Mouse (Mus musculus): ENCODE measurements around the gene Etnk2.
"Not testable (repeated sequence)": the region's sequence is repeated elsewhere in the genome, so short reads cannot be mapped to it uniquely, and the experiment has no call there.

Etnk2 gene

GRCm38 (mm10) chr1:133363276-133364021 is at the start of gene Etnk2:
Etnk2 (plus strand) TSS chr1:133363572.
- in situ Hi-C loops (cut with MseI, MboI) = no loop called here

GRCm38 (mm10) chr1:133314364-133314763 is 49.0 kb upstream of the Etnk2 start:
- in situ Hi-C loops (cut with MseI, MboI) = no loop called here

- in situ Hi-C loops (cut with MseI, MboI) = loop anchor here (5.0 kb wide), 2 partner anchors 37 to 42 kb away; partner anchors contain the start of gene Ren1 (in 1 of the 2)
Observed at GRCm38 (mm10) chr1:133315775-133316174, 47.6 kb upstream of the Etnk2 start.

- in situ Hi-C loops (cut with MseI, MboI) = loop anchor here (5.0 kb wide), 2 partner anchors 36 to 41 kb away; partner anchors contain the start of gene Ren1 (in 1 of the 2)
Observed at GRCm38 (mm10) chr1:133316577-133316976, 46.8 kb upstream of the Etnk2 start.

- in situ Hi-C loops (cut with MseI, MboI) = loop anchor here (5.0 kb wide), 2 partner anchors 35 to 40 kb away; partner anchors contain the start of gene Ren1 (in 1 of the 2)
Observed at GRCm38 (mm10) chr1:133317149-133317548, 46.2 kb upstream of the Etnk2 start.

GRCm38 (mm10) chr1:133321267-133321925 is 42.0 kb upstream of the Etnk2 start, which contains the start of gene Kiss1:
Kiss1 (plus strand) TSS chr1:133321875.
- in situ Hi-C loops (cut with MseI, MboI) = no loop called here

GRCm38 (mm10) chr1:133323333-133323732 is 40.0 kb upstream of the Etnk2 start:
- in situ Hi-C loops (cut with MseI, MboI) = no loop called here

GRCm38 (mm10) chr1:133325951-133326350 is 37.4 kb upstream of the Etnk2 start:
- in situ Hi-C loops (cut with MseI, MboI) = no loop called here

- in situ Hi-C loops (cut with MseI, MboI) = no loop called here
Observed at GRCm38 (mm10) chr1:133327094-133327493, 36.3 kb upstream of the Etnk2 start.

GRCm38 (mm10) chr1:133328299-133328795 is 35.0 kb upstream of the Etnk2 start:
- in situ Hi-C loops (cut with MseI, MboI) = no loop called here

GRCm38 (mm10) chr1:133328896-133329637 is 34.3 kb upstream of the Etnk2 start:
- in situ Hi-C loops (cut with MseI, MboI) = no loop called here

GRCm38 (mm10) chr1:133329638-133329964 is 33.8 kb upstream of the Etnk2 start:
- in situ Hi-C loops (cut with MseI, MboI) = no loop called here

GRCm38 (mm10) chr1:133331142-133331541 is 32.2 kb upstream of the Etnk2 start:
- in situ Hi-C loops (cut with MseI, MboI) = no loop called here

GRCm38 (mm10) chr1:133332656-133333430 is 30.5 kb upstream of the Etnk2 start:
- in situ Hi-C loops (cut with MseI, MboI) = no loop called here

- in situ Hi-C loops (cut with MseI, MboI) = no loop called here
Observed at GRCm38 (mm10) chr1:133333937-133334336, 29.4 kb upstream of the Etnk2 start.

GRCm38 (mm10) chr1:133340403-133340802 is 23.0 kb upstream of the Etnk2 start:
- in situ Hi-C loops (cut with MseI, MboI) = not testable (repeated sequence)

- in situ Hi-C loops (cut with MseI, MboI) = no loop called here
Observed at GRCm38 (mm10) chr1:133344357-133344756, 19.0 kb upstream of the Etnk2 start.

GRCm38 (mm10) chr1:133346531-133346930 is 16.8 kb upstream of the Etnk2 start:
- in situ Hi-C loops (cut with MseI, MboI) = no loop called here

- in situ Hi-C loops (cut with MseI, MboI) = no loop called here
Observed at GRCm38 (mm10) chr1:133347226-133347625, 16.1 kb upstream of the Etnk2 start.

GRCm38 (mm10) chr1:133347693-133348520 is 15.5 kb upstream of the Etnk2 start:
- in situ Hi-C loops (cut with MseI, MboI) = no loop called here
